Mouse (Mus musculus) ovary, adult 18-20 months (tissue): ENCODE data around the gene G6pc3.

Experiments used
- DNase-seq: peaks from one replicate; pipeline ENCODE4 v3.0.0; 2022; ENCODE audit warnings: low spot score, mixed read lengths

G6pc3 gene

GRCm38 (mm10) chr11:102188980-102189379, 440 bp upstream of the G6pc3 start:
- DNase-seq, result no peak

GRCm38 (mm10) chr11:102190848-102191247, 1.4 kb downstream of the G6pc3 start:
- DNase-seq, result no peak

GRCm38 (mm10) chr11:102193657-102194440, 4.4 kb downstream of the G6pc3 start:
- no peak for DNase-seq

- DNase-seq, result no peak
Observed at GRCm38 (mm10) chr11:102196018-102196797, 6.8 kb downstream of the G6pc3 start.

GRCm38 (mm10) chr11:102198245-102198644, 8.8 kb downstream of the G6pc3 start:
- DNase-seq, result no peak

- no peak for DNase-seq
Observed at GRCm38 (mm10) chr11:102199856-102200255, 10.4 kb downstream of the G6pc3 start.

GRCm38 (mm10) chr11:102201408-102201821, 12.0 kb downstream of the G6pc3 start:
- no peak for DNase-seq

- DNase-seq, result no peak
Observed at GRCm38 (mm10) chr11:102206481-102206880, 17.1 kb downstream of the G6pc3 start.

GRCm38 (mm10) chr11:102207825-102208777, 18.7 kb downstream of the G6pc3 start:
- no peak for DNase-seq

GRCm38 (mm10) chr11:102208846-102209245, 19.4 kb downstream of the G6pc3 start:
- DNase-seq, result no peak

- no peak for DNase-seq
Observed at GRCm38 (mm10) chr11:102209742-102210141, 20.3 kb downstream of the G6pc3 start.

- no peak for DNase-seq
Observed at GRCm38 (mm10) chr11:102210185-102210584, 20.8 kb downstream of the G6pc3 start.

- no peak for DNase-seq
Observed at GRCm38 (mm10) chr11:102211011-102211410, 21.6 kb downstream of the G6pc3 start.

- no peak for DNase-seq
Observed at GRCm38 (mm10) chr11:102211936-102212341, 22.5 kb downstream of the G6pc3 start.

- DNase-seq, result no peak
Observed at GRCm38 (mm10) chr11:102214430-102215156, 25.2 kb downstream of the G6pc3 start.

- DNase-seq, result no peak
Observed at GRCm38 (mm10) chr11:102215511-102215910, 26.1 kb downstream of the G6pc3 start.

GRCm38 (mm10) chr11:102216056-102216885, 26.9 kb downstream of the G6pc3 start:
- DNase-seq, result peak; percentile 60

GRCm38 (mm10) chr11:102216886-102217240, 27.4 kb downstream of the G6pc3 start:
- DNase-seq, result no peak

GRCm38 (mm10) chr11:102217396-102217795, 28.0 kb downstream of the G6pc3 start:
- no peak for DNase-seq

GRCm38 (mm10) chr11:102217876-102218430, 28.5 kb downstream of the G6pc3 start:
- DNase-seq, result no peak
